Mouse (Mus musculus) lung, postnatal 25 days (tissue): ENCODE measurements around the gene Tmem200c.

Experiments
- DNase-seq: peaks from one replicate; pipeline ENCODE4 v3.0.0; 2022; ENCODE audit warnings: low spot score

The Tmem200c gene

DNA sequence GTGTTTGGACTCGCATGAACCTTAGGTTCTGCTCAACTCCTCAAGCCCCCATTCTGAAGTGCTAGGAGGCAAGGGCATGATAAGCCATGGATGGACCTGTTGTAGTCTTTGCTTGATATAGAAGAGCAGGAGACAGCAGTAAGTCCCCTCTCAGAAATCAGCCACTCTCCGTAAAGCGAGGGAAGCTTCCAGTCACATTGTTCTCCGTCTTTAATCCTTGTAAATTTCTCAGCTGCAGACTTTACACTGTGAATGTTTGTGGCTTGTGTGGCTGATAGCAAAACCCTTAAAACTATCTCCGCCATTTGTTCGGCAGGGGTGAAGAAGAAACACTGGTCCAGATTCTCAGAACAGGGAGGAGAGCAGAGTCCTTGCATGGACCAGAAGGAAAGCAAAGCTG is at the start of gene Tmem200c:
Tmem200c (plus strand) TSS at position 301 of the 400 bp plus-strand sequence.
- DNase-seq: no peak

DNA sequence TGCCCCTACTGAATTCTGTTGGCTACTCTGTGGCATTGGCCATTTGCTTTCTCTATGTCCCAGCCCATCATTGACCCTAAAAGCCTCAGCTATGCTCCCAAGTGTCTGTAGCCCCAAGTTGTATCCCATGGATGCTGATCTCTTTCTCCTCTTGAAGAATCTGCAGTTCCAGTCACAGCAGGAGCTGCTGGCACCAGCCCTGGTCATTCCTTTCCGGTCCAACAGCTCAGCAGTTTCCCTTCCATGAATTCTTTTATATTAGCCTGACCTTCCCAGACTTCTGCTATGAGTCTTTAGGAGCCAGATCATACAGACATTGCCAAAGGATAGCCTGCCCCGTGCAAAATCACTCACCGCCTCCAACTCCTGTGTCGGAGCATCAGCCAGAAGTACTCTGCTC is 32.7 kb upstream of the Tmem200c start:
- DNase-seq: no peak

DNA sequence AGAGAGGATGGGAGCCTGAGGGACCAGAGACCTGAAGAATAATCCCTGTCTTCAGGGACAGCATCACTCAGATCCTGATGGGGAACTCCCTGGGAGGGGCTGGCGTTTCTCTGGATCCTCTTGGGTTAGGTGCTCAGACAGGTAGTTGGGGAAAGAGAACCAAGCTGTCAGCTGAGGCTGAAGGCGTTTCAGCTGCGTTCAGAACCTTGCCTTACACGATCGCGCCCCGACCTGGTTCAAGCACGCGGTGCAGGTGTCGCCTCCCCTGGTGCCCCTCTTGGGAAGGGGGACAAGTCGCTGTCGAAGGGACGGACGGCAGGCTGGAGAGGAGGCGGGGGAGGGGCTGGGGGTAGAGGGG is 10.2 kb downstream of the Tmem200c start:
- no peak for DNase-seq

DNA sequence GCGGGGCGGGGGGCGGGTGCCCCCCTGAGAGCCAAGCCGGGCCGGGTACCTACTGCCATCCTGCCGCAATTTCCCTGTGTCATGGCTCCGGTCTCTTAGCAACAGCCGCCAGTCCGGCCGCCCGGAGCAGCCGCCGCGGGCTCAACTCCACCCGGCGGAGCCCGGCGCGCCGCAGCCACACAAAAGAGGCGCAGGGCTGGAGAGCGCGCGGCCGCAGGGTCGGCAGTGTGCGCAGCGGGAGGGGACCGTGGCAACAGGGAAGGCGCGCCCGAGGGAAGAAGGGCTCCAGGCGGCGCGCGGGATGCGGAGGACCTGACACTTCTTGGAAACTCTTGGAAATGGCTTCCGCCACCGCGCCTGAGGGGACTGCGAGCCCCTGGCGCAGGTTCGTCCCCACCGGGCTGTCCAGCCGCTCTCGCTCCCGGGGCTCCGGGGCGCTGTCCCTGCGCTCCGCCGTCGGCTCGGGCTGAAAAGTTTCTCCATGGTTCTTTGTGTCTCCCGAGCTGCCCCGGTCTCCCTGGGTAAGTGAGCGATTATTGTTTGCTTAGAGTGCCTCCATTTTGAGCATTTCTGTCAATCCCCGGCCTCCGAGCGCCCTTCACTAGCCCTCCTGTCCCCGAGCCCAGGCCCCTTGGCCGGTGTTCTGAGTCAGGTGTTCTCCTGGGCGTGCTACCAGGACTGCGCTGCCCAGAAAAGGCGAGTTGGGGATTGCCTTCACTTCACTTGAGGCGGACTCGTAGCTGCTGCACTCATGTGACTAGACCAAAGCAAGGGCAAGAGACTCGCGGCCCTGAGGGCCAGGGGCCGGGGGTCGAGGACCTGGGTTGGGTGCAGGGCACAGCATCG is 10.8 kb downstream of the Tmem200c start:
- DNase-seq: no peak

DNA sequence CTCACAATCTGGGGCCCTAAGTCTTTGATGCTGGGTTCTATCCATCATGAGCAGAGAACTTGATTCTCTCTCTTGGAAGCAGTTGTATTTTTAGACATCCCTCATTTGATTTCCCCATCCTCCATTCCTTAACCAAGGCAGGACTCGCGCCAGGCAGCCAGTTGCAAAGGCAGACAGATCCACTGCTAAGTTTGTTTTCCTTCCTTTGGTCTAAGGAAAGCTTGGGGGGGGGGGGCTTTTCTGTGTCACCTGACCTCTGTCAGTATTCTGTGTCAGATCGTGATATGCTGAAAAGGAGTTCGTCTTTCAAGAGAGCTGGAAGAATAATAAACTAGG is 11.4 kb downstream of the Tmem200c start:
- DNase-seq: no peak

DNA sequence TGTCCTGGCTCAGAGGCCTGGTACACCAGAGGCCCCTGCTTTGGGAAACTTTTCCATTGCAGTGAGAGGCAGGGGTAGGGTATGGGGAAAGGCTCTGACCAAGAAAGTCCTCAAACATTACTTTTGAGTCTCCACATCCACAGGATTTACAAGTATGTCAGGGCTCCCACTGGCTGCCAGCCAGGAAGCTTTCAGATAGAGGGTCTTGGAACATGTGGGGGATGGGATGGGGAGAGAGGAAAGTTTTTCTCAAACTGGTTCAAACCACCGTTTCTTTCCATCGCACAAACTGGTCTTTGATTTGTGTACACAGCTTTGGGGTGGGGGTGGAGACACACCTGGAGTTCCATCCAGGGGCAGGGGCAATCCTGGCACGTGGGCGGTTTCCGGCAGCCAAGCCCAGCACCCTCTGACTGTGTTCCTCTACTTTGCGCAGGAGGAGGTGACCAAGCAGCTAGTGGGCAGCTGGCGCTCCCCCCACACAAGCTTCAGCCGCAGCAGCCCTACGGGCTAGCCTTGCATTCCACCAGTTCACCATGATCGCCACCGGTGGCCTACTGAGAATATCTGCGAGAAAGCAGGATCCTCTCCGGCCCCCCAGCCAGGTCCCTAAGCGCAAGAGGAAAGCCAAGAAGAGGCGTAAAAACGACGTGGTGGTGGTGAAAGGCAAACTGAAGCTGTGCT is 13.6 kb downstream of the Tmem200c start:
- no peak for DNase-seq

DNA sequence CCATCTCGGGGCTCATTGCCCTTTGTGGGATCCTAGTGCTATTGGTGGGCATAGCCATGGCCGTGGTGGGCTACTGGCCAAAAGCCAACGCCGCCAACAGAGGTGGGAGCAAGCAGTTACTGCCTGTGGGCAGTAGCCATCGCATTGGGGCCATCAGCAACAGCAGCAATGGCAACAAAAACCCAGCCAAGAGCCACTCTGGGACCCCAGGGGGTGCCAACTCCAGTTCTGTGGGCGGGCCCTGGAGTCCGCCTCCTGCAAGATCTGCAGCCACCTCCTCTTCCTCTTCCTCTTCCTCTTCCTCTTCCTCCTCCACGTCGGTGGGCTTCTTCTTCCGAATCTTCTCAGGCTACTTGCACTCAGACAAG is 14.1 kb downstream of the Tmem200c start:
- DNase-seq: no peak

DNA sequence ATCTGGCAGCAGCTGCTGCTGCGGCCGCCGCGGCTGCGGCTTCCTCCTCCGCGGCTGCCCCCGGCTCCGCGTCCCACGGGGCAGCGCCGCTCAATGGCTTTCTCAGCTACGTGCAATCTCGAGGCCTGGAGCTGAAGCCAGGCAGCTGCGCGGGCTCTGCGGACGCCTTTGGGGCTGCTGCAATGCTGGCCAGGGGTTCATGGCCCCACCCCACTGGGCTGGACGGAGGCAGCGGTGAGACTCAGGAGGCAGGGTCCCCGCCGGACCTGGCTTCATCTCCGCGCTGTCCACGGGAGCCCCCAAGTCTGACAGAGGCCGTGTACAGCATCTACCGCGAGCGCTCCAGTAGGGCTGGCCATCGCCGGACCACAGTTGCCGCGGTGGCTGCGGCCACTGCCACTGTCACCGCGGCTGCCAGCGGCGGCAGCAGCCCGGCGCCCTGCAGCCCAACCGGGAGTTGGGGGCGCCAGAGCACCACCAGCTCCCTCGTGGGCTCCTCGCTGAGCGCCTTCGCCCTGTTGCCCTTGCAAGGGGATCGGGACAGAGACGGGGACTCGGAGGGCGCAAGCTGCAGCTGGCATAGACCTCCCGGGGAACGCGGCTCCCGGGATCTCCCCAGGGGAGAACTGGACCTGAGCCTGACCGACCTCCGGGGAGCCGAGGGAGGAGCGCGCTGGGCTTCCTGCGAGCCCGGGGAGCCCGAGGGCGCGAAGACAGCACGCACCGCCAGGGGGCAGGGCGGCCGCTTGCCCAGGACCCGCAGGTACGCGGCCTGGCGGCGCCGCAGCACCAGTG is 14.9 kb downstream of the Tmem200c start:
- DNase-seq: peak; percentile 2

DNA sequence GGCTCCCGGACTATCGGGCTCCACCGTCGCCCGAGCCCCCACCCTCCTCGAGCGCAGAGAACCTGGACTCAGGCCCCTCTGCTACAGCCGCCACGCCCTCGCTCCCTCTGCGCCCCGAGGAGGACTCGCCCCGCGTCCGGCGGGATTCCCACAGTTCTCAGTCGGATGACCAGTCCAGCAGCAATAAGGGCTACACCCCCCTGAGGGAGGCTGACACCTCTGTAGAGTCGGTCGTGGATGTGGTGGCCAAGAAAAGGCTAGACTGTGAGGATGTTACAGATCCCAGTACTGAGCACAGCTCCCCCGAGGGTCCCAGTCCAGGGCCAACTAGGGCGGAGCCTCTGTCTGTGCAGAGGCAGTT is 15.4 kb downstream of the Tmem200c start:
- DNase-seq: no peak

DNA sequence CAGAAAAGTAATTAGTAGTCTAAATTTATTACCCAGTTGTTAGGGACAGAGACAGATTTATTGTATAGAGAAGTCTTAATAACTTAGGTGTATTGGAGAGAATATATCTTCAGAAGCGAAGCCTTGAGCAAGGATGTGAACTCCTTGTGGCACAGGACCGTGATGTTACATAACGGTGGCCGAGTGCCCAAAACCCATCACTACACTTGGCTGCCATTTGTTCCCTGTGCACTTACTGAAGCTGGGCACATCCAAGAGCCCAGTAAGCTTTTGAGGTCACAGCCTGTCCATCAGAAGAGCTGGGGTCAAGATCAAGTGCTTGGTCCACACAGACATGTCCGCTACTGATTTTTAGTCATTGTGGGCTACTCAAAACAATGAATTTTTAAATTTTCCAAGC is 19.5 kb downstream of the Tmem200c start:
- DNase-seq: peak; percentile 3

DNA sequence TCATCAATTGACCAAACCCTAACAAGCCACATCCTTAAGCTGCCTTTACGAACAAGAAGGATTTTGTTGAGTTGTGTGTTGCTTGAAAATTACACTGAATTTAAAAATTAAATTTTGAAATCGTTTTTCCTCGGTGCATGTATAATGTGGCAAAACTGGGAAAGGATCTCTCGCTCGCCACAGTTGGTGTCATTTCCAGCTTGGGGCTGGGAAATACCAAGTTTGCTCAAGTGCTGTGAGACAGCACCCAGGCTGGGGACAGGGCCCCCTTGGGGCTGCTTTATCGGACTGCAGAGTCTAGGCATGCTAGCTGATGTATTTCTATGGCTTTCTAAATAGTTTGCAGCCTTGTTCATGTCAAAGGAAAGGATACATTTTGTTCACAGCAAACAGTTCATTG is 22.3 kb downstream of the Tmem200c start:
- DNase-seq: no peak

DNA sequence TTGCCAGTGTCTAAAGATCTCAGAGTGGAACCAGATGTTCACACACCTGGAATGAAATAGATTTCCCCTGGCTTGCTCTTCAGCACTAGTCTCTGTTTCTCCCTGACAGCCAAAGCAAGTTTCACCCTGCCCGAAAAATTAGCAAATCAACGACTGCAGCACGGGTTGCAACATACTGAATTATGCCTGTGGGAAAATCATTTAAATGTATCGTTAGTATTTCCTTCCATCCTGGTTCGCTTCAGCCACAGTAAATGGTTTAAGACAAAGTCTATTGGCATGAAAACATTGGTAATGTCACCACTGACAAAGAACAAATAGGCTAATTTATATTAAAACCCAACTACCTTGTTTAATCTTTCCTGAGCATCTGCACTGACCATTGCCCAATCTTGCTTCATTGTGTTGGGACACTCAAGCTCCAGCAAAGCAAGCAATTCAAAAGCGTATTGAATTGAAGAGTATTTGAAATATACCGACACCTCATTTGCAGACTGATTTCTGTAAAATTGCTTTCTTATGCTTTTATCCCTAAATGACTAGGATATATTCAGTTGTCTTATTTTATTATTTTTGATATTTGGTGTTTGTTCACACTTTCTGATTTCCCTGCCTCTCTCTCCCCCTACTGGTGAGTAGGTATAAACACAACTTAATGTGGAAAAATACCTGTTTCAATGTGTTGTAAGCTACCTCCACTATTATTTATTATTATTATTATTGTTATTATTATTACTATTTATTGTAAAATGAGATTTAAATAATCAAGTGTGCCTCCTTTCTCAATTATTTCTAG is 25.9 kb downstream of the Tmem200c start:
- DNase-seq: no peak

DNA sequence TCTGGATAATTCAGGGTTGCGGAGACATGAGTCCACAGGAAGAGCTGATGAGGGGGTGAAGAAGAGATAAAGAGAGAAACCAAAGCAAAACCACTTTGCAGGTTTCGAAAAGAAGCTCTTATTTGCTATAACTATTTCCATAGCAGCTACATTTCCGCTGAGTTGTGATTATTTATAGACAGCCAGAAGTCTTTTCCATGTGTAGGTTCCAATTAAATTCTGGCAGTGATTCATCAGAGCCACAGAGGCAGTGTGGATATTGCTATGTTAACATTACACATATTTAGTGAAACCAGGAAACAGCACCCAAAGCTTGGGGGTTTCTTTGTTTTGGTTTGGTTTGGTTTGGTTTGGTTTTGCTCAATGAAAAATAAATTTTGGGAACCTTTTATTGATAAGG is 37.8 kb downstream of the Tmem200c start:
- DNase-seq: no peak

DNA sequence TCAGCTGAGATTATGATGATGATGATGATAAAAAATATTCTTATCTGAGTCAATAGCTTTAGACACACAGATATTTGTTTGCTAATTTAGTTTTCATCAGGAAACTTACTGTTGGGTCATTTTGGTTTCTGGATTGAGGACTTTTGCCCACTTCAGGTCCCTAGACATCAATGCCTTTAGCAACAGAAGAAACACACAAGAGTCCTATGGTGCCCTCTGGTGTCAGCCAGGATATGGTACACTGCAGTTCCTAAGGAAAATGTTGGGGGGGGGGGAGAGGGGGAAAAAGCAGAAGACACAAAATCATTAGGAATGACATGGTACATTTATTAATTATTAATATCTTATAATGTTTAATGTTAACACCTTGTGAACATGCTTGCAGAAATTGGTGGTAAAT is 42.0 kb downstream of the Tmem200c start:
- no peak for DNase-seq

DNA sequence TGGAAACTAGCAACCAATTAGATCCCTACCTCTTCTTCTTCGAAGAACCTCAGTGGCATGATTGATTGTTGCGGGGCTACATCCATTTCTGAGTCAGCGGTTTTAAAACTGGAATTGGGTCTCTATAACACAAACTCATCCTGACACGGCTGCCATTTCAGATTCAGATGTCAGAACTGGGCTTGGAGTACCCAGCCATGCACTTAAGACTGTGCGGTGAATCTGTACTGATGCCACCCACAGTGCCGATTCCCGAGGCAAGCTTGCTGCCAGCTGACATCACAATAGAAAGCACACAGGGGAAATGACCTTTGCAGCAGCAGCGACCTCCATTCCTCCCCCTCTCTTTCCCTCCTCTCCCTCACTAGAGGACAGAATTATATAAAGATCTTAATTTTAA is 47.6 kb downstream of the Tmem200c start:
- DNase-seq: no peak

DNA sequence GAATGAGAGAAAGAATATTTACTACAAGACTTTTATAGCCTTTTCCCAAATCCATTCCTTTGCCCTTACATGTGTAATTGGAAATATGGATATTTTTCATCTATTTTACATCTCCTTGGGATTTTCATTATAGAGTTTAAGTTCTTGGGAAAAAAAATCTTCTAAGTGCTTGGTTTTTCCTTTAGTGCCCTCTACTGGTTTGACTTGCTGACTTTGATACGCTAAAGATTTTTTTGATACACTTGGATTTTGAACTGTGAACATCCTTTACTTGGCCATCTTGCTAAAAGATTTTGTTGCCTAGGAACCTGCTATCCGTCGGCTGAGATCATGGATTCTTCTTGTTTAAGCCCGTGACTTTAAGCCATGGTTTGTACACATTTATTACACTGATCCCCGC is 48.8 kb downstream of the Tmem200c start:
- no peak for DNase-seq

DNA sequence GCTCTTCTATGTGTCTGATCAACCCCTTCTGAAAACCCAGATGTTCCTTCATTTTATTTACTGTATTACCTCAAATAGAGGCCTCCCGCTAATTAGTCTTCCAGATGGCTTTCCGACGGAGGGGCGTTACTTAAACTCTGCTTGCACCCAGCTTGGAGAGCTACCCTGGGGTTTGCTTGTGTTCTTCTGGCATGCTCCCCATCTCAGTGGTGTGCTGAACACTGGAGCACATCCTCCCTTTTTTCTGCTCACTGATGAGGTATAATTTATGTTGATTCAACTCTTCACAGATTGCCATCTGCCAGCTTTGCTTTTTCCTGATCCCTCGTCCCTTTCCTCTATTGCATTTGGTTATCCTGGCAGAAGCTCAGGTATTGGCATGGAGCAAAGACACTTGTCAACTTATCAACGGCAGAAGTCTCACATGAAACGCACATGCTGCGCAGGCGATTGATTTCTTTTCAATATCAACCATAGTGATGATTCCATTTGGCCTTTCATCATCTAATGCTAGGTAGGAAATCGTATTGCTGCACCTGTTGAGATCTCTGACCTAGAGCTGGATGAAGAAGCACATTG is 49.6 kb downstream of the Tmem200c start:
- no peak for DNase-seq

DNA sequence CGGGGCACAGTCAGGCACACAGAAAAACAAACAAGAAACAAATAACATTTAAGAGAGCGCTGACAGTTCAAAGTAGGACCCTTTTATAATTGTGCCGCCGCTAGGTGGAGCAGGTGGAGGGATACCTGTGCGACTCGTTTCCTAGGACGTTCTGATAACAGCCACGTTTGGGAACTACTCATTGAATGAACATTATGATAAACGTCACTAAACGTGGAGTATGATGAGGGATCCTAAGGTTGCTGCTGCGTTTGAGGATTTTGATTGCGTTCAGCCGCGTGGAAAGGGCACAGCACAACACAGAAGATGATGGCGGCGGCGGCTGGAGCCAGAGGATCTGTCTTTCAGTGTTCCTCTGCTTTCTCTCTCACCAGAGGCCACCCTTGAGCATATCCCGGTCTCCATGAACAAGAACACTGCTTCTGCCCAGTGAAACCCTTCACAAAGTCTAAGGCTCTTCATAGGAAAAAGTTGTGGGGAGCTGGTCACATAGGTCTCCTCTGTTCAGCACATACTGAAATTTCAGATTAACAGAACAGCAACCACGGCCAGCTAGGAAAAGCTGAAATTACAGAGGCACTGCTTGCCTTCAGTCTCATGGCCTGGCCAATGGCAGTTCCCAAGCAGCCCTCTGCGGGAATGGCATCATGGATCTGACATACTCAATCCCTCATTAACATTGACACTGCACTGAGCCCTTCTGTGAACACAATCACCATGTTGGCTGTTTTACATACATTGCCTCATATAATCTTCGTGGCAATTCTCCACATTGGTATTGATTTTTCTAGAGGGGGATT is 55.5 kb downstream of the Tmem200c start:
- peak; percentile 1 for DNase-seq

DNA sequence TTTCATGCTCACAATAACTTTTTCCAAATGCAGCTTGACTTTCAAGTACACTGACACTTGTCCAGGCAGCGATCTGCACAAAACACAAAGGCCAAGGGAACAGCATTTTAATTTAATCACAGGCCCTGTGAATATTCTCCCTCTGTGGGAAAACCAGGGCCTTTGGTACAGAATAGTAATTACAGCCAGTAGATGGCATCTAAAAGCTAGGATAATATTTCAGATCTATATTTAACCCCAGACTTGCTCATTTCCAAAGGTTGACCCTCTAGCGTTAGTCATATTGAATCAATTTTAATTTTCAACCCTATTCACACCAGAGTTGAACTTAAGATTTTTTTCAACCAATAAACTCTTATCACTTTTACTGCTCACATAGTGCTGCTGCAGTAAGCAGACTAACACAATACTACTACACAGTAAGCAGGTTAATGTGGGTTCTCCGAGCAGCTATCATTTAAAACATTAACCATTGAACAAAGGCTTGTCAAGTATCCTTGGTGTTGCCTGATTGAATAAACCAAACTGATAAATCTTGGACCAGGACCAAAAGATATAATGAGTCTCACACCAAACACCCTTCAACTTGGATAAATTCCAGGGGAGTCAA is 57.2 kb downstream of the Tmem200c start:
- no peak for DNase-seq

DNA sequence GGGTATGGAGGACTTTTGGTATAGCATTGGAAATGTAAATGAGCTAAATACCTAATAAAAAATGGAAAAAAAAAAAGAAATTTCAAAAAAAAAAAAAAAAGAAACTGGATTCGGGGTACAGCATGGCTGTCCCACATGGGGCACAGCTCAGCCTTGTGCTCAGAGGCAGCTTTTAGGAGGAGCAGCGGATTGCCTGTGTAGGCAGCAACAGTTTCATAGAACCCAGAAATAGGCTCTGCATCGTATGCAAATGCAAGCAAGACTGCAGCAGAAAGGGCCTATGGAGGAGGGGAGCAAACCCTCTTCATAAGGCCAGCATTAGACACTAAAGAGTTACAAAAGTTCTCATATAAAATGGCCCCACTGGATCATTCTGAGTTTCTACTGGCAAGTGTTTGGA is 64.2 kb downstream of the Tmem200c start:
- DNase-seq: no peak
